Comparison of ENCODE assay signal across 25 mouse cellular contexts in genomic region chr3:84125704-84126289, GRCm38 (mm10). TPM values are rescaled to one million over a fixed set of nuclear protein-coding genes. Genes with fewer than 3 reads are reported as not detected.
DNase-seq lines count a peak whose midpoint lies in the region; ATAC-seq and TF ChIP-seq lines count a peak whose summit lies in the region.
"Had no signal": no experiment of that assay in that cellular context is flagged by ENCODE, and none has a peak within 500 bp of the region (broad histone marks: within the 10 kb centered on the region; RNA-seq: fewer than 3 reads in every experiment).

No protein-coding gene starts in this region.

- peaks cover 3% of the 10 kb centered on the region for H3K4me1 ChIP-seq in heart, adult 2 months (ENCODE audit: control insufficient read depth, insufficient read depth, low read length)
- H3K4me1 ChIP-seq in heart, embryonic 12.5 days (replicated peaks), result no peaks in the 10 kb centered on the region
- H3K4me1 ChIP-seq: neural tube, embryonic 13.5 days had no signal

- 0 out of 2 replicates have a peak, but pooled peaks cover 2% of the 10 kb centered on the region for H3K36me3 ChIP-seq in heart, adult 2 months (ENCODE audit: control insufficient read depth, insufficient read depth, low read length)
- no peaks in the 10 kb centered on the region for H3K36me3 ChIP-seq in heart, embryonic 12.5 days
- H3K36me3 ChIP-seq: embryonic facial prominence, embryonic 12.5 days; lung, embryonic 15.5 days; neural tube, embryonic 13.5 days had no signal

- H3K9me3 ChIP-seq in heart, embryonic 12.5 days (replicated peaks), result no peaks in the 10 kb centered on the region
- H3K9me3 ChIP-seq: embryonic facial prominence, embryonic 12.5 days; G1E; lung, embryonic 15.5 days; neural tube, embryonic 13.5 days had no signal

- no peak for DNase-seq in heart, adult 2 months
- peak; percentile 25 to 29 for DNase-seq in B cell, adult 2 months
- DNase-seq in spleen, adult 18-20 months, result no peak
- DNase-seq in adrenal gland, adult 2 months, result no peak
- no peak for DNase-seq in gastrocnemius, adult 8-10 months (ENCODE audit: low spot score in 2 of 2)
- DNase-seq: cerebellum, postnatal 25 days; gastrocnemius, postnatal 25 days; heart, postnatal 36 days; kidney, adult 9 months; kidney, postnatal 4 days; layer of hippocampus, postnatal 36 days; left cerebral cortex, postnatal 4 days; thymus, postnatal 36 days had no signal

- no peaks in the 10 kb centered on the region for H3K27me3 ChIP-seq in heart, adult 2 months (ENCODE audit: control insufficient read depth, insufficient read depth, low read length)
- no peaks in the 10 kb centered on the region for H3K27me3 ChIP-seq in heart, embryonic 12.5 days (replicated peaks)
- H3K27me3 ChIP-seq: embryonic facial prominence, embryonic 12.5 days; lung, embryonic 15.5 days; neural tube, embryonic 13.5 days had no signal

- no peak for TF ChIP-seq POLR2A in heart, adult 2 months (IDR thresholded peaks at IDR 0.05; ENCODE audit: insufficient read depth, low read depth, low read length)

- TF ChIP-seq CTCF in heart, adult 2 months (IDR thresholded peaks at IDR 0.05), result no peak

- TF ChIP-seq EP300 in heart, adult 2 months (IDR thresholded peaks at IDR 0.05; ENCODE audit: insufficient read depth, low read depth, low read length), result no peak

- no peak overlapping the region for H3K27ac ChIP-seq in heart, adult 2 months
- H3K27ac ChIP-seq in heart, embryonic 12.5 days (ENCODE audit: poor library complexity, severe bottlenecking), result no peak overlapping the region
- H3K27ac ChIP-seq: embryonic facial prominence, embryonic 12.5 days; hindbrain, postnatal 0 days; neural tube, embryonic 13.5 days had no signal

- H3K4me3 ChIP-seq in heart, adult 2 months, result no peak overlapping the region
- no peak overlapping the region for H3K4me3 ChIP-seq in heart, embryonic 12.5 days
- H3K4me3 ChIP-seq: embryonic facial prominence, embryonic 12.5 days; lung, embryonic 15.5 days; neural tube, embryonic 13.5 days had no signal

- ATAC-seq in heart, embryonic 12.5 days (ENCODE audit: insufficient number of reproducible peaks, low FRiP score), result no peak
- ATAC-seq in common myeloid progenitor, adult 5-6 weeks (replicated peaks; ENCODE audit: low read depth, poor library complexity, severe bottlenecking), result peak; percentile 89
- ATAC-seq in megakaryocyte progenitor cell, adult 5-6 weeks (replicated peaks; ENCODE audit: poor library complexity), result peak; percentile 68
- ATAC-seq: forebrain, embryonic 16.5 days; hindbrain, postnatal 0 days had no signal

- intact Hi-C loops in heart, adult 2 months (cut with DNase I), result loop anchor here (10.0 kb wide), 1 partner anchor 211 kb away; no protein-coding TSS in a partner anchor

- 0 out of 2 replicates have a peak overlapping the region, but pooled peaks have one; percentile 15 for H3K9ac ChIP-seq in heart, adult 2 months (ENCODE audit: low read depth, low read length)
- no peak overlapping the region for H3K9ac ChIP-seq in heart, embryonic 12.5 days
- H3K9ac ChIP-seq: embryonic facial prominence, embryonic 12.5 days; lung, embryonic 15.5 days; neural tube, embryonic 13.5 days had no signal

- H3K4me2 ChIP-seq in heart, embryonic 12.5 days, result no peak overlapping the region
- H3K4me2 ChIP-seq: embryonic facial prominence, embryonic 12.5 days; heart, embryonic 11.5 days; lung, embryonic 15.5 days; neural tube, embryonic 13.5 days had no signal

- H3K79me2 ChIP-seq in heart, adult 2 months (replicated peaks; ENCODE audit: control insufficient read depth, insufficient read depth, low read length), result no peaks in the 10 kb centered on the region

- WGBS in heart, adult 2 months, result 81% methylated on average over 6 of the region's 6 CpGs
- 73% methylated on average over 6 of the region's 6 CpGs for WGBS in heart, embryonic 12.5 days

RNA-seq across cellular contexts. Expression of gene Mnd1, which starts 29.8 kb away (rescaled TPM):
- total RNA-seq in heart, adult 2 months (2021), result 1 to 10 TPM; 2.0 to 3.0 TPM
- 0.18 and 0.35 TPM in 2 replicates for polyA plus RNA-seq in heart, adult 2 months (2012; rRNA removed)
- 11.4 and 11.9 TPM in 2 replicates for polyA plus RNA-seq in heart, embryonic 12.5 days (2016; fragmentation: Nextera tagmentation; extraction: Ambion mirVana)
- total RNA-seq in common myeloid progenitor, adult 5-6 weeks (2017), result 16.3 and 45.1 TPM in 2 replicates
- 34.4 and 37.2 TPM in 2 replicates for total RNA-seq in megakaryocyte progenitor cell, adult 5-6 weeks (2015)
- total RNA-seq in megakaryocyte progenitor cell, adult 5-6 weeks (2017), result 38.1 and 43.0 TPM in 2 replicates
- total RNA-seq in adrenal gland, adult 2 months (2021), result 10 to 100 TPM in 1 of 2 experiments, 1 to 10 TPM in 1; 9.1 to 11.5 TPM
- polyA plus RNA-seq in adrenal gland, adult 2 months (2012; rRNA removed), result 0.20 TPM in 1 of 2 replicates, not detected in the other
- 1 to 10 TPM in 3 of 4 experiments, under 1 TPM in 1; 0.77 to 1.9 (median 1.3) TPM for total RNA-seq in gastrocnemius, adult 8-10 months (2022)

RNA-seq across cellular contexts. Expression of gene Gm6525, which starts 48.1 kb away (rescaled TPM):
- not detected for total RNA-seq in heart, adult 2 months (2021)
- polyA plus RNA-seq in heart, adult 2 months (2012; rRNA removed), result not detected in 2 replicates
- polyA plus RNA-seq in heart, embryonic 12.5 days (2016; fragmentation: Nextera tagmentation; extraction: Ambion mirVana), result 0.18 TPM in 1 of 2 replicates, not detected in the other
- 0.87 TPM in 1 of 2 replicates, not detected in the other for total RNA-seq in common myeloid progenitor, adult 5-6 weeks (2017)
- total RNA-seq in megakaryocyte progenitor cell, adult 5-6 weeks (2015), result 0.27 TPM in 1 of 2 replicates, not detected in the other
- total RNA-seq in megakaryocyte progenitor cell, adult 5-6 weeks (2017), result 0.54 and 1.1 TPM in 2 replicates
- under 1 TPM in 1 of 2 experiments, not detected in 1; 0.84 TPM for total RNA-seq in adrenal gland, adult 2 months (2021)
- not detected in 2 replicates for polyA plus RNA-seq in adrenal gland, adult 2 months (2012; rRNA removed)
- not detected for total RNA-seq in gastrocnemius, adult 8-10 months (2022)
- total RNA-seq: gastrocnemius, postnatal 25 days; heart, postnatal 36 days; hindbrain, postnatal 0 days; layer of hippocampus, postnatal 36 days; left cerebral cortex, postnatal 4 days; liver, adult 2 months; midbrain, postnatal 0 days had no signal
- polyA plus RNA-seq: G1E; heart, embryonic 11.5 days; liver, adult 2 months had no signal

Comparison
In these comparisons a context has a peak if more than half of its experiments do, and no peak if none do; other contexts are left out.
1. DNase-seq: peak in B cell, adult 2 months (2 of 2); none in heart, adult 2 months (0 of 2), spleen, adult 18-20 months (0 of 2), adrenal gland, adult 2 months (single experiment) and gastrocnemius, adult 8-10 months (0 of 2).